Mouse (Mus musculus) hindbrain, embryonic 11.5 days (tissue): ENCODE measurements at regions not wholly inside any gene's neighbourhood (a gene's known extent, or its start where the extent isn't known, plus 50 kb on each side); places are given as distances from the start of the nearest gene placed in this dataset.
"Not testable (repeated sequence)": the region's sequence is repeated elsewhere in the genome, so short reads cannot be mapped to it uniquely, and the experiment has no call there.

Source experiments
- ATAC-seq: fragments of 200-750 bp; cut with Nextera tagmentation; 2 replicates; pipeline ENCODE4 v1.8.0; 2017; ENCODE audit warnings: mild to moderate bottlenecking, moderate TSS enrichment, moderate library complexity; ENCODE audit not compliant: low FRiP score
- DNase-seq: peaks from one replicate; pipeline ENCODE4 v3.0.0-alpha.2; 2015; ENCODE audit warnings: low spot score
- H3K27ac ChIP-seq: fragments of 300-500 bp; sonication (generic); 2 replicates; pipeline ENCODE4 v1.5.1; 2014; ENCODE audit warnings: mild to moderate bottlenecking, low read depth, low read length
- H3K27me3 ChIP-seq: fragments of 300-500 bp; sonication (generic); 2 replicates; pipeline ENCODE4 v1.6.1; 2014; ENCODE audit warnings: mild to moderate bottlenecking, low read length, moderate library complexity, mixed read lengths; ENCODE audit not compliant: control insufficient read depth, insufficient read depth
- H3K36me3 ChIP-seq: fragments of 300-500 bp; sonication (generic); 2 replicates; pipeline ENCODE4 v1.6.1; 2014; ENCODE audit warnings: mild to moderate bottlenecking, low read length, moderate library complexity, mixed read lengths; ENCODE audit not compliant: control insufficient read depth, insufficient read depth
- H3K4me1 ChIP-seq: fragments of 300-500 bp; sonication (generic); replicated peaks from 2 replicates; pipeline ENCODE4 v1.6.1; 2014; ENCODE audit warnings: low read length, mixed read lengths; ENCODE audit not compliant: control insufficient read depth, insufficient read depth
- H3K4me2 ChIP-seq: fragments of 300-500 bp; sonication (generic); replicated peaks from 2 replicates; pipeline ENCODE4 v1.6.1; 2014; ENCODE audit warnings: mild to moderate bottlenecking, low read depth, low read length
- H3K4me3 ChIP-seq: fragments of 300-500 bp; sonication (generic); 2 replicates; pipeline ENCODE4 v1.5.1; 2014; ENCODE audit warnings: low read depth, low read length
- H3K9ac ChIP-seq: fragments of 300-500 bp; sonication (generic); 2 replicates; pipeline ENCODE4 v1.6.1; 2014; ENCODE audit warnings: low read depth, low read length
- H3K9me3 ChIP-seq: fragments of 300-500 bp; sonication (generic); 2 replicates; pipeline ENCODE4 v1.6.1; 2016; ENCODE audit warnings: low read length; ENCODE audit not compliant: control insufficient read depth
- WGBS: fragments of 180-500 bp; shearing (Covaris S2); extraction: QIAGEN DNeasy Blood & Tissue Kit; methylation state at CpG from one replicate; pipeline ENCODE4 v1.1.7; 2014; 5-methylcytosine and 5-hydroxymethylcytosine counted together

- Histone ChIP-seq H3K4me1 (no peaks in the 10 kb centered on the region), H3K27ac (no peak overlapping the region), H3K4me3 (no peak overlapping the region), H3K36me3 (no peaks in the 10 kb centered on the region), H3K9me3 (no peaks in the 10 kb centered on the region), H3K27me3 (no peaks in the 10 kb centered on the region), H3K4me2 (no peak overlapping the region), H3K9ac (no peak overlapping the region)
- DNase-seq: no peak
- 68% methylated on average over 2 of the region's 2 CpGs for WGBS
- ATAC-seq: no peak
Measured at GRCm38 (mm10) chr14:15884641-15885340, 364.3 kb upstream of the Ngly1 start.

GRCm38 (mm10) chr14:15897098-15897497 lies 352.0 kb upstream of the Ngly1 start:
- Histone ChIP-seq H3K4me1 (no peaks in the 10 kb centered on the region), H3K4me3 (no peak overlapping the region), H3K9me3 (no peaks in the 10 kb centered on the region), H3K9ac (no peak overlapping the region), H3K27me3 (no peaks in the 10 kb centered on the region), H3K4me2 (no peak overlapping the region), H3K36me3 (no peaks in the 10 kb centered on the region), H3K27ac (no peak overlapping the region)
- DNase-seq (no peak), ATAC-seq (no peak)
- 69% methylated on average over 1 of the region's 1 CpGs for WGBS

- H3K9me3 ChIP-seq, H3K27me3 ChIP-seq, H3K4me3 ChIP-seq, H3K36me3 ChIP-seq, H3K9ac ChIP-seq, ATAC-seq, DNase-seq, H3K4me1 ChIP-seq, H3K4me2 ChIP-seq, H3K27ac ChIP-seq: not testable (repeated sequence)
- WGBS: 85% methylated on average over 11 of the region's 11 CpGs
Measured at GRCm38 (mm10) chr14:15906429-15906828, 342.7 kb upstream of the Ngly1 start.

- H3K36me3 ChIP-seq, H3K4me1 ChIP-seq, H3K9me3 ChIP-seq, ATAC-seq, DNase-seq, H3K27ac ChIP-seq, H3K27me3 ChIP-seq, H3K4me2 ChIP-seq, H3K4me3 ChIP-seq, H3K9ac ChIP-seq: not testable (repeated sequence)
- WGBS: 71% methylated on average over 4 of the region's 4 CpGs
Measured at GRCm38 (mm10) chr14:15913206-15913605, 335.9 kb upstream of the Ngly1 start.

GRCm38 (mm10) chr14:15914176-15914575 lies 334.9 kb upstream of the Ngly1 start:
- DNase-seq (no peak), ATAC-seq (no peak)
- Histone ChIP-seq H3K9me3 (no peaks in the 10 kb centered on the region), H3K27ac (no peak overlapping the region), H3K4me1 (no peaks in the 10 kb centered on the region), H3K4me3 (no peak overlapping the region), H3K36me3 (no peaks in the 10 kb centered on the region), H3K4me2 (no peak overlapping the region), H3K9ac (no peak overlapping the region), H3K27me3 (no peaks in the 10 kb centered on the region)
- WGBS: 91% methylated on average over 3 of the region's 3 CpGs

- H3K9me3 ChIP-seq, H3K4me1 ChIP-seq, H3K27me3 ChIP-seq, H3K9ac ChIP-seq, ATAC-seq, H3K4me2 ChIP-seq, H3K27ac ChIP-seq, DNase-seq, H3K4me3 ChIP-seq, H3K36me3 ChIP-seq: not testable (repeated sequence)
- 88% methylated on average over 3 of the region's 3 CpGs for WGBS
Measured at GRCm38 (mm10) chr14:15924676-15925075, 324.4 kb upstream of the Ngly1 start.

GRCm38 (mm10) chr14:15934729-15935128 lies 314.4 kb upstream of the Ngly1 start:
- no peak overlapping the region for H3K9ac ChIP-seq
- no peak overlapping the region for H3K4me2 ChIP-seq
- no peaks in the 10 kb centered on the region for H3K4me1 ChIP-seq
- H3K27ac ChIP-seq: no peak overlapping the region
- H3K27me3 ChIP-seq: no peaks in the 10 kb centered on the region
- no peak for ATAC-seq
- no peak overlapping the region for H3K4me3 ChIP-seq
- no peaks in the 10 kb centered on the region for H3K36me3 ChIP-seq
- H3K9me3 ChIP-seq: no peaks in the 10 kb centered on the region
- DNase-seq: no peak

- H3K36me3 ChIP-seq: no peaks in the 10 kb centered on the region
- H3K4me2 ChIP-seq: no peak overlapping the region
- H3K27me3 ChIP-seq: no peaks in the 10 kb centered on the region
- H3K4me3 ChIP-seq: no peak overlapping the region
- ATAC-seq: peak; percentile 72
- no peaks in the 10 kb centered on the region for H3K9me3 ChIP-seq
- H3K4me1 ChIP-seq: no peaks in the 10 kb centered on the region
- H3K27ac ChIP-seq: no peak overlapping the region
- no peak overlapping the region for H3K9ac ChIP-seq
- no peak for DNase-seq
Measured at GRCm38 (mm10) chr14:15970321-15970720, 278.8 kb upstream of the Ngly1 start.

- no peaks in the 10 kb centered on the region for H3K27me3 ChIP-seq
- H3K27ac ChIP-seq: no peak overlapping the region
Measured at GRCm38 (mm10) chr14:15970767-15971166, 278.3 kb upstream of the Ngly1 start.

More at GRCm38 (mm10) chr14:15970767-15971166, 278.3 kb upstream of the Ngly1 start:
- Histone ChIP-seq H3K4me2 (no peak overlapping the region), H3K4me3 (no peak overlapping the region), H3K9ac (no peak overlapping the region), H3K4me1 (no peaks in the 10 kb centered on the region), H3K36me3 (no peaks in the 10 kb centered on the region), H3K9me3 (no peaks in the 10 kb centered on the region)
- ATAC-seq (peak; percentile 84), DNase-seq (peak; percentile 7)
